Mouse (Mus musculus) cerebellum, postnatal 4 days (tissue): ENCODE results near the gene Gpr183.

Source experiments
- DNase-seq, 2 experiments: peaks; one replicate each; pipeline ENCODE4 v3.0.0; 2022; ENCODE audit warnings: low spot score in 2 of 2, mixed read lengths in 1 of 2

Gene Gpr183

DNA sequence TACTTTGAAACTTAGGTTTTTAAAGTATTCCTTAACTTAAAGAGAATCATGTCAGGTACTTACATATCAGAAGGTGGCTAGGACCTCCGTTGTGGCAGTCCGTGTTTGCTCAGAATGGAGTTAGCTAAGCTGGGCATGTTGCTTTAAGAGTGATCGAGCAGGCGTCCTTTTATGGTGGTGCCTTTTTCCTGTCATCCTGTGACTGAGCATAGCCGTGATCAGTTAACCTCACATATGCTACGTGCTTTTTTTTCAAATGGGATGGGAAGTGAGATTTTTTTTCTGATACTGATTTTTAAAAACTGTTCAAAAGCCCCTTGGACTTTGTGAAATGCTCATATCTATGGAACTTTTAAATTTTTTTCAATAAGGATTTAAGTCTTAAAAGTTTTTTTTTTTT is at the start of gene Gpr183:
TSS of gene Gpr183 (minus strand) at position 206 of the 400 bp plus-strand sequence.
- DNase-seq = no peak

DNA sequence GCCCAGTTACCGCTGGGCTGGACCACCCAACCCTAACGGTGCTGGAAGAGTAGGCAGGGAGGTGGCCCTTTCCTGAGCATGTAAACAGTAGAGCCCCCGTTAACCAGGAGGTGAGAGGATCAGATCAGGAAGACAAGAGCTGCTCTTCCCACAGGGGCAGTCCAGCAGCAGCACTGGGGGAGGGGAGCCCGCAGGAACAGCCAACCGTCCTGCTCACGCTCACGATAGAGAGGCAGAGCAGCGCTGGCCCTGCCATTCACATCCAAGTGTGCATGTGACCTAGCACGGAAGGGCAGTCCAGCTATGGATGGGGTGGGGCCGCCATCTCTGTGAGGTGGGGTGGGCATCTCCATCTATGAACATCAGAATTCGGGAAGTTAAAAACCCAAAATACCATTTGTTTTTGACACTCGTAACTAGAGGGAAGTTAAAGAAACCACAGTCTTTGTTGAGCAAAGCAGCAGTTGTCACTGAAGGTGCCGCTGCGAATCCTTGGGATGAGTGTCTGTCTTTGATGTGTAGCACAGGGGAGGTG is 48.5 kb upstream of the Gpr183 start:
- no peak for DNase-seq

DNA sequence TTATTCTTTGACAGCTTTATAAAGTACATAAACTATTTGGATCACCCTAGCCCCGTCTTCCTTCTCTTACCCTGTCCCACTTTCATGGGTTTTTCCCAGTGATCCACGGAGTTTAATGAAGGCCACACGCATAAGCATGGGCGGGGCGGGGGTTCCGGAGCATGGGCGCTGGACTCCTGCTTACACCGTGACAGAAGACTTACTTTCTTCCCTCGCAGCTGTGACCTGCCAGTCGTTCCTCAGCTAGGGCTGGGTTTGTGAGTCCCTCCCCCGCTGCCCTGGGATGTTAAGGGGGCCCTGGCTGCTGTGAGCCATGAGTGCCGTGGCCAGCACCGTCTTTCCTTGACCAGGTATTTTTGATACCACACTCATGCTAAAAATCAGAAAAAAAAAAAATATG is 47.8 kb upstream of the Gpr183 start:
- DNase-seq = no peak

DNA sequence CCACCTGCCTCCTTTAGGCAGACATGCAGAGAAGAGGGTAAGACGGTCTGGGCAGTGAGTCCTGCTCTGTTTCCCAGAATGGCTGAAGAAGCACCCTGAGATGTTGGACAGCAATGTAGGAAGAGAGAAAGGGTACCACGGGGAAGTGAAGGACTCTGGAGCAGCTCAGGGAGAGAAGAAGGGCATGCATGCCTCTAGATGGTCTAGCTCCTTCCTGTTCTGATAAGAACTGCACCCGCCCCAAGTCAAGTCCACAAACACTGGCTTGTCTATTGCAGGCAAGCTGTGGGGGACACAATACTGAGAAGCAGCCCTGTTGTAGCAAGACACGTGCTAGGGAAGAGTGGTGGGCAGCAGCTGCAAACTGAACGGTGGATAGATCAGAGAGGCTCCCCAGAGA is 47.2 kb upstream of the Gpr183 start:
- DNase-seq = no peak

DNA sequence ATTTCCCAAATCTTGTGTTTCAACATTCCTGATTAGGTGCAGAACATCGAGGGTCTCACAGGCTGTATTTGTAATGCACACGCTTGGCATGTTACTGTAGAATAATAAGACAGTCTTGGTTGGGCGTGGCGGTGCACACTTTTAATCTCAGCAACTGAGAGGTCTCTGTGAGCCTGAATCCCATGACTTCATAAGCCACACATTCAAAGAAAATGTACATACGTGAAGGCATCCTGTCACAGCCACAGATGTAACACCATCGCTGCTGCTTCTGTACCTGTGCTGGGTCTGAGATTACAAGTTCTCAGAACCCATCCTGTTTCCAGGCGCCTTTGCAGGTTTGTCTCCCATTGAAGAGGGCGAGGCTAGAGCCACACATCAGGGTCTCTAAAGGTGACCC is 46.8 kb upstream of the Gpr183 start:
- no peak for DNase-seq

DNA sequence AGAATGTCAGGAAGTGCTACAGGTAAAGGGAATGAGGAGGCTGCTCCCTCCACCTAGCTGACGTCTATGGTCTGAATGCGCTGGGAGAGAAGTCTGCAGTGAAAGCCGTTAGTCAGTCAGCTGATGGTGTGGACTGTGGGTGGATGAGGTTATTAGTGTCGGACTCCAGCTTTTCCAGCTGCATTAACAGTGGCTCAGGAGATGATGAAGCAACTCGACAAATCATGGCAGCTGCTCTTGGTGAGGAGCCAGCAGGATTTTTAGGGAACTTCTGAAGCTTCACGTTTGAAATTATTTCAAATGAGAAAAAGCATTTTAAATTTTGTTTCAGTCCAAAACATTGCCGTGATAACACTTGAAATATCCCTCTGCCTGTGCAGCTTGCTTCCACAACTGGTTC is 45.3 kb upstream of the Gpr183 start:
- no peak for DNase-seq

DNA sequence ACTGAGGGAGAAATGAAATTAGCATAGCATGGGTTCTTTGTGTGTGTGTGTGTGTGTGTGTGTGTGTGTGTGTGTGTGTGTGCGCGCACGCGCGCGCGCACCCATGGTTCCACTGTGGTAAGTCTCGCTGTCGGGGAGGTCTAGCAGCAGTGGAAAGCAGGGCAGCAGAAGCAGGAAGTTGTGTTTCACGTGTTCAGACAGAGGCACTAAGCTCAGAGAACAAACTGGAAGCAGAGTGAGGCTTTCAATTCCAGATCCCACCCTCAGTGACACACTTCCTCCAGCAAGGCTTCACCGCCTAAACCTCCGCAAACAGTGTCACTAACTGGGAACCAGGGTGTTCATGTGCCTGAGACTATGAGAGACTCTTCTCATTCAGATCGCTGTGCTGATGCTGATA is 44.5 kb upstream of the Gpr183 start:
- DNase-seq = no peak

DNA sequence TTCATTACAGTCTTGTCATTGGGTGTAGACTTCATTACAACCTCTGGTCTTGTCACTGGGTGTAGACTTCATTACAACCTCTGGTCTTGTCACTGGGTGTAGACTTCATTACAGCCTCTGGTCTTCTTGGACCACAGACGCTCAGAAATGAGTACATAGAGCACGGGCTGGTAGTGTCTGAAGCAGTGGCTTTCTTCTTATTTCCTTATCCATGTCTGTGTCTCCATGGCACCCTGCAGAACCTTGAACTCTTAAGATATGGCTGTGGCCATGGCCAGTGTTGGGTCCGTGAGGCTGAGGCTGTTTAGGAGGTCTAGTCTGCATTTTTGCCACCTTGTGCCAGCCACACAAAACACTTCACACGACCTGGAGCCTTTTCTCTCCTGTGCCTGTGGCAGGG is 43.3 kb upstream of the Gpr183 start:
- DNase-seq = no peak

DNA sequence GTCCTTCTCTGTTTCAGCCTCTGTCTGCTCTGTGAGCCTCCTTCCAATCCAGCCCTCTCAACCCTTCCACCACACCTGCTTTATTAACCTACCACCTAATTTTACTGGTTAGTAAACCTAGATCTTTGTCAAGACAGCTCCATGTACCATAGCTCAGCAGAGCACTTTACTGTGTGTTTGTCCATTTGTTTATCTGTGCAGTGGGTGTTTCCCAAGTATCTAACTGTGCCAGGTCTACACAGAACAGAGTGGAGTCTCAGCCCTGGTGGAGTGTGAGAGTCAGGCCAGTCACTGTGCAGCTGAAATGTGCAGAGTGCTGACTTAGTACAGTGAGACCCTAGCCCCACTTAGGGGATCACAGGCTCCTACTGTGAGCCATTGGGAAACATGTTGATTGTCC is 38.8 kb upstream of the Gpr183 start:
- DNase-seq = no peak

DNA sequence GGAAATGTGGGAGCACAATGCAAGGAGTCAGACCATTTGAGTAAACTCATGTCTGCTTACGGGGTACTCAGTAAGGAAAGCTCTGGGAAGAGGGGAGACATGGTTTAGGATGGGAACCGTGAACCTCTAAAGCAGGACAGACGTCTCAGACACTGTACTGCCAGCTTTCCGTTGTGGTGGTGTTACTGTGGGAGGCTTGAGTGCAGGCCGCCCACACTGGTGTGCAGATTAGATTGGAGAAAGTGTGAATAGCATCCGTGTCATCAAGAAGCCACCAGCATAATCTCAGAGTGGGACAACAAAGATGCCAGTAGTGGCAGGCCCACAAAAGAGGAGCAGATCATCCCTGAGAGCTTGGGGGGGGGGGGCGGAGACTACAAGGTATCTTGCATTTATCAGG is 37.2 kb upstream of the Gpr183 start:
- no peak for DNase-seq

DNA sequence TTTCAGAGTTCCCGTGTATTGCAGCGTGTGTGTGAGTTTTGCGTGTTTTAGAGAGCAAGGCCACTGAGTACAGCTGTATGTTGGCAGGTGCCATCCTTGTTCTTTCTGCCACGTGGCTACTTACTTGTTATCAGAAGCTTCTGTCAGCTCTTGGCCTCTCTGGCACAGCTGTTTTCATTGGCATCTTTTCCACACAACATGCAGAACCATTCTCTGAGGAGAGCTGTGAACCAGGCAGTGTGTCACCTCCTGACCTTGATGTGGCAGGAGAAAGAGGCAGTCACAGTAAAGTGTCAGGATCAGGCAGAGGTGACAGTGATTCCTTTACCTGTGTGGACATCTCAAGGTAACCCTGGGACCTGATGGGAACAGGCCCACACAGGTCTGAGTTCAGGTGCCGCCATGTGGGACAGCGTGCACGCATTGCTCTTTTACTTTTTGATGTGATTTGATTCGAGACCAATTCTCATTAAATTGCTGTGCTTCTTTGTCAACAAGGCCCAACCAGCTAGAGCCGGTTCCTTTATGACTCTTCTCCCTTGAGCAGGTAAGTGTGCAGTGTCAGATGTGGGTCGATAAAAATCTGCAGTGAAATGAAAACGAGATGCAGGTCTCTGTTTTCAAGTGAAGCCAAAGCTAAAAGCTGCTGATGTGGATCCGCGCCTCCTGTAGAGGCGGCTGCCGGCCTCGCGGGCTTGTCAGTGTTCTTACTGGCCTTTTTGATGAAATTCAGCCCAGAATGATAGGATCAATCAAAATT is 35.5 kb upstream of the Gpr183 start:
- DNase-seq = no peak

DNA sequence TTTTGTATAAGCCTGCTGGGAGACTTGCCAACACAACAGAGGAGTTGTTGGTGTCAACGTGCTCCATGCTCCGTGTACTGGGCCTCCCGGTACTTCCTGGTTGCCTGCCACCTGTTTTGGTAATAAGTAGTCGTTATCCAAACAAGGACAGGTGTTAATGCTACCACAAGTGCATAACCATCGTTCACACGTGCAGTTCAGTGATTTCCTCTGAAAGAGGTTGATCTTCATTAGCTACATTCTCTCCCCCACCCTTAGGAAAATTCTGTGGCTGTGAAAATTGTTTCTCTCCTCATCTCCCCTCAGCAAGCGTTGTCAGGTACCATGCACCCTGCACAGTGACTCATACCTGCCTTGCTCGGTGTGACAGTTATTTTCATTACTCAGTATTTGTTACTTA is 34.5 kb upstream of the Gpr183 start:
- DNase-seq = no peak

DNA sequence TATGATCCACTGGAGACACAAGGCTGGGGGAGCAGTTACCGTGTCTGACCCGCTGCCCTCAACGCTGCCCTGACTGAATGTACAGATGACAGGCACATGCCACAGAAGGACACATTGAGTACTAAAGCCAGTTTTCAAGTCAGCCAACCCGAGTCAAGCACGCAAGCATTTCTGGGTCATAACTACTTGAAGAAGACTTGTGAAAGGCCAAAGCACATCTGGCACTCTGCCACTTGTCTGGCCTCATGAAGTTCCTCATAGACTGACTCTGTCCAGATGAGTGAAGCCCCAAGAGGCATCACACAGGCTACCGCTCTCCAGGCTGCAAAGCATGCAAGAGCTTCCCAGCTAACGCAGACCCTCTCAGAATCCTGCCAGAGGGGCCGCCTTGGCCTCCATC is 31.8 kb upstream of the Gpr183 start:
- no peak for DNase-seq

DNA sequence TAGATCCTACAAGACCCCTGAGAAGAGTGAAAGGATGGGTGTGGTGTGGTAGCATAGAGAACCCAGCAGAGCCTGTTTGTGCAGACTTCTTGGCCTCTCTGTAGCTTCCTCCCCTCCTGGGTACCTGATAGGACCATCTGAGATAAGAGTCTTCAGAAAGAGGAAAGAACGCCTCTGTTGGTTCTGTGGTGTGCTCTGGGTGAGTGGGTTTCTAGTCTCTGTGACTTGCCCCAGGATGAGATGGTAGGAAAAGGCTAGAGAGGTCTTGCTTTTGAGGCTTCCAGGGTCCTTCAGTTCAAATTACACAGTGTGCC is 30.5 kb upstream of the Gpr183 start:
- DNase-seq = no peak

DNA sequence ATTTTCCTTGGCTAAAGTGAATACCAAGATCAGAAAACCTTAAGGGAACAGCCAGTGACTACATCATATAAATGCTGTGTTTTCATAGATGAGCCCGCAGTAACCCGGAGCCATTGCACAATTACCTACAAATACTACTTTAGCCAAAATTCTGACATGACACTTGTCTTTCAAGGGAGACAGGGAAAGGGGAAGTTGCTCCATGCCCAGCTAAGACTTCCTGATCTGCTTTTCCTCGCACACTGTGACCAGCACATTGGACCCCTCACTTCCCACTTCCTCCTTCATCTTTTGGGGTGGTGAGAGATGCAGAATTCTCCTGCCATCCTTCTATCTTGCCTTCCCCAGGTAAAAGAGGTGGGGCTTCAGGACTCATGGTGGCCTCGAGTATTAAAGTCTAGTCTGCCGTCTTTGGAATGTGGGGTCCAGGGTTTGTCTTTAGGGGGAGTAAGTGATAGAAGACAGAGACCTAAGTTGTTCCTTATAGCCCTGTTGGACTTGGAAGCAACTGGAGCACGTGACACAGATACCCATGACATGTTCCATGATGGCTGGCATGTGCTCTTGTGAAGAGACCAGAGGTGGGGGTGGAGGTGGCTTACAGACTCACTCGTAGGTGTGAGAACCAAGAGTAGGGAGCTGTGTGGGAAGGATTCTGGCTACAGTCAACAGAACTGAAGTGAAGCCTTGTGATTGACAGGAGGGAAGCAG is 30.0 kb upstream of the Gpr183 start:
- DNase-seq = no peak

DNA sequence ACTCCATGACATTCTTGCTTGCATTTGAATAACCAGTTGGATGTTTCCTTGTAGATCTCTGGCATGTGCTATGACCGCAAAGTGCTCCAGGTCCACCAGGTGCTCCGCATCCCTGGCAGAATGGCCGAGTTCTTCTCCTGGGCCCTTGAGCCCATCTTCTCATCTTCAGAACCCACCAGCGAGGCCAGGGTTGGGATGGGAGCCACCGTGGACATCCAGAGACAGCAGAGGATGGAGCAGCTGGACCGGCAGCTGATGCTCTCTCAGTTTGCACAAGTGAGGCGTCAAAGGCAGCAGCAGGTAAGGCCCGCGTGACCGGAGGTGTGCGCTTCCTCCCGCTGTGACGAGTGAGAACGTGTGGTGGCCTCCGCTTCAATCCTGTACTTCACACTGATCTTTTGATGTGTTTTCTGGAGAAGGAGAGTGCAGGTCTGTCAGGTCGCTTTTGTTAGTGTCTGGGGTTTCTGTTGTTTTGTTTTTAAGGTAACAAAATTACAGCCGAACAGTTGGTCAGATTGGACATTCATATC is 29.2 kb upstream of the Gpr183 start:
- no peak for DNase-seq

DNA sequence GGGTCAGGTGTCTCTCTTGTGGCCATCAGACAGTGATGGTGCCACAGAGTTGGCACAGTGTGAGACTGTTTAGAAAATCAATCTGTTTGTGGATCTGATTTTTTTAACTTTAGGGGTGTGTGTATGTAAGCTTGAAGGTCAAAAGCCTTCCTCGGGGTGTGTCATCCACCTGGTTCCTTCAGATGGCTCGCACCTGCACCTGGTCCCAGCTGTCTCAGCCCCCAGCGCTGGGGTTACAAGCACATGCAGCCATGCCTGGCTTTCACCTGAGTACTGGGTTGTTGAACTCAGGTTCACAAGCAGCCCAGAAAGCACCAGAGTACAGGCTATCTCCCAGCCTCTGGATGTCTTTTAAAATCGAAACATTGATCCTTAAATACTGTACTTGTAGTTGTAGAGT is 28.6 kb upstream of the Gpr183 start:
- no peak for DNase-seq

DNA sequence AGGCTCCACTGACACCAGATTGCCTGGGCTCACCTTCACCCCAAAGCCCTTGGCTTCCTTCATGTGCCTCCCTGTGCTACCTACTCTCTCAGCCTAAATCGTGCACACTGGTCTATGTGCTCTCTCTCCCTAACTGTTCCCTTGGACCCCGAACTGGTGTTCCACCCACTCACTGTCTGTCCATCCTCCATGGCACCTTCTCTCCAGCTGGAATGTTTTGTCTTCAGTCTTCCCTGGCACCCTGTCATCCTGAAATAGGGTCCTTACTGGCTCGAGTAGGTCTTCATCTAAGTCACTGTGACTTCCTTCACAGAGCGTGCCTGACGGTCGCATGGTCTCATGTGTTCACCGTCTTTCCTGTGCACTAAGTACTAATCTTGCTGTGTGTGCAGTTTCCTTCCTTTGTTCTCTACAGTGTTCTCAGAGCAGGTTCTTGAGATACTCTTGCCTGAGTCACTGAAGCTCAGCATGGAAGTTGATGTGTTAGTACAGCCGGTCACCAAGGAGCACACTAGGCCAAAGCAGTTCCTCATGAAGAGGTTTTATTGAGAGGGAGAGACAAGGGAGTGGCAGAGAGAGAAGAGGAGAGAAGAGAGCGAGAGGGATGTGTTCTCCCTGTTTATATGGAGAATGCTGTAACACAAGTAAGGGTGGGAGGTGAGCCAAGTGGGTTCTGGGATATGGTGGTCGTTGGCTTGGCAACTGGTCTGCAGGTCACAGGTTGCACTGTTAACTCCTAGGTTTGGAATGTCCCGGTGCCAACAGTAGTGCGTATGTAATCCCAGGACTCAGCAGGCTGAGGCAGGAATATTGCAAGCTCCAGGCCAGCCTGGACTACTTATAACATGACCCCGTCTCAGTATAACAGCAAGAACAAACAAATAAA is 27.6 kb upstream of the Gpr183 start:
- no peak for DNase-seq

DNA sequence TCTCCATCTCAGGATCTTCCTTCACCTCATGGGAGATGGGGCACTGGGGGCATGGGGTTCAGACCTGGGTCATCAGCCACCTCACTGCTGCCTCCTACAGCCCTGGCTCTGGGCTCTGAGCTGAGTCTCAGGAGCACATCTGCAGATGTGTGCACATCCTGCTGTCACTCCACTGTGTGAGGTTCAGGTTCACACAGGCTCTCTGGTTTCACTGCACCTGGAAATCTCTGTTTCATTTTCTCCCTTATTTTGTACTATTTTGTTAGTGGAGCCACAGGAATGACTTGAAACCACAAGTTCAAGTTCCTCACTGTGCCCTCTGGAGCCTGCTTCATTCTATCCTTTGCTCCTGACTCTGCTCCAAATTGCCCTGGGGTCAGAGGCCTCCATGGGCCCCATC is 26.9 kb upstream of the Gpr183 start:
- no peak for DNase-seq

DNA sequence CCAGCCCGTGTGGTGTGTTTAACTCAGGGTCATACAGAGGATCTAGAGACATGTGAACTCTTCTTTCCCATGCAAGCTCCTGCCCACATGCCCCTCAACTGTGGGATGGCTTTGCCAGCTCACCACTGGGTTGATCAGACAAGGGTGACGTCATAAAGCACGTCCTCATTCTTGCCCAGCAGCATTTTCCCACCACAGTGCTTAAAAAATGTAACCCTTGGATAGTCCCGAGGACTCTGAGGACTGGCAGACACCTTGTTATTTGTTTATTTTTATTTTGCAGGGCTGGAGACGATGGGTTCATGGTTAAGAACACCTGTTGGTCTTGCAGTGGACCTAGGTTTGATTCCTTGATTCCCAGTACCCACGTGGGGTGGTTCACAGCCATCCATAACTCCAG is 25.9 kb upstream of the Gpr183 start:
- DNase-seq = no peak

DNA sequence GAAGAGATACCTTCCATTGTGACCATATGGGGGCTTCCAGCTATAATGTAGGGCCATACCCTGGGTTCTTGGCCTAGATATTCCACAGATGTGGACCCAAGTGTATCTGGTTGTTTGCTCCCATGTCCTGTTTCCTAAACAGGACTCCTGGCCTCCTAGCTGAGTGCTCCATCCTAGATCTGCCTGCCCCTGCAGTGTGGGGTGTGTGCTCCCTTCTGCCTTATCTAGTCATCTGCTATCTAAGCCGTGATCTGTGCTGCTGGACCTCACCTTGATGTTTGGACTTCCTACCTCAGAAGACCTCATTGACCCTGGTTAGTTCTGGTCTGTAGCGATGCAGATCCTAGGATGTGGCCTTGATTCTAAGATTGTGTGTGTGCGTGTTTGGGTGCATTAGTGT is 24.9 kb upstream of the Gpr183 start:
- no peak for DNase-seq

DNA sequence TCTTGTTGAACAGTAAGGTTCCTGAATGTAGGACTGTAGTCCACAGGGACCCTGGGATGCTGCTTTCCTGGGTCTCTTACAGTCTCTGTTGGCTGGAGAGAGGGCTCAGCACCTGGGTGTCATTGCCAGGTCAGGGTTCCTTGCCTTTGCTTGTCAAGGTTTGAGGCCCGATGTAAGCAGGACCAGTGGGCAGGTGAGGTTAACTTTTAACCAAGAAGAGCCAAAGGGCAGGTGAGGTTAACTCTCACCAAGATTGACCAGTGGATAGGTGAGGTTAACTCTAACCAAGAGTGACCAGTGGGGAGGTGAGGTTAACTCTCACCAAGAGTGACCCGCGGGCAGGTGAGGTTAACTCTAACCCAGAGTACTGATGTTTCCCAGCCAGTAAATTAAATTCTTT is 24.3 kb upstream of the Gpr183 start:
- DNase-seq = no peak
